Mouse (Mus musculus): ENCODE measurements around the gene Zfyve28. TPM values are rescaled to one million over a fixed set of nuclear protein-coding genes. Genes with fewer than 3 reads are reported as not detected.

The Zfyve28 gene
- total and polyA plus RNA-seq, 3 experiments, result 0.65 to 1.3 (median 0.75) TPM

- 89% methylated on average over 5 of the region's 5 CpGs for whole genome bisulfite sequencing
- Histone ChIP-seq H3K27ac (peak overlapping the region; percentile 80), H3K79me2 (replicated peaks; ENCODE audit: control insufficient read depth, insufficient read depth, low read length) (no peaks in the 10 kb centered on the region), H3K4me1 (ENCODE audit: control insufficient read depth, insufficient read depth, low read length) (peaks cover 6% of the 10 kb centered on the region), H3K9ac (ENCODE audit: low read depth, low read length) (no peak overlapping the region), H3K27me3 (ENCODE audit: control insufficient read depth, insufficient read depth, low read length) (no peaks in the 10 kb centered on the region), H3K4me3 (no peak overlapping the region), H3K36me3 (ENCODE audit: control insufficient read depth, insufficient read depth, low read length) (no peaks in the 10 kb centered on the region)
- TF ChIP-seq POLR2A (IDR thresholded peaks at IDR 0.05; ENCODE audit: insufficient read depth, low read depth, low read length) (no peak), CTCF (IDR thresholded peaks at IDR 0.05) (no peak), EP300 (IDR thresholded peaks at IDR 0.05; ENCODE audit: insufficient read depth, low read depth, low read length) (no peak)
- intact Hi-C loops (cut with DNase I), result no loop called here
- DNase-seq, result no peak
These were observed 45.2 kb downstream of the Zfyve28 start for GRCm38 (mm10) chr5:34243062-34243461.

- H3K27ac ChIP-seq, result peak overlapping the region; percentile 80
- peak overlapping the region; percentile 5; the same call in 1 of the 2 replicates for H3K4me3 ChIP-seq
- DNase-seq, result peak; percentile 55 to 72
- intact Hi-C loops (cut with DNase I), result no loop called here
- WGBS, result 2% methylated on average over 15 of the region's 15 CpGs
- peaks cover 6% of the 10 kb centered on the region for H3K4me1 ChIP-seq (ENCODE audit: control insufficient read depth, insufficient read depth, low read length)
- TF ChIP-seq CTCF (IDR thresholded peaks at IDR 0.05) (no peak), POLR2A (IDR thresholded peaks at IDR 0.05; ENCODE audit: insufficient read depth, low read depth, low read length) (0 out of 2 replicates have a peak, but pooled peaks have one; percentile 36), EP300 (IDR thresholded peaks at IDR 0.05; ENCODE audit: insufficient read depth, low read depth, low read length) (0 out of 2 replicates have a peak, but pooled peaks have one; percentile 35)
- H3K9ac ChIP-seq (ENCODE audit: low read depth, low read length), result 0 out of 2 replicates have a peak overlapping the region, but pooled peaks have one; percentile 4
- H3K79me2 ChIP-seq (replicated peaks; ENCODE audit: control insufficient read depth, insufficient read depth, low read length), result no peaks in the 10 kb centered on the region
- no peaks in the 10 kb centered on the region for H3K27me3 ChIP-seq (ENCODE audit: control insufficient read depth, insufficient read depth, low read length)
- no peaks in the 10 kb centered on the region for H3K36me3 ChIP-seq (ENCODE audit: control insufficient read depth, insufficient read depth, low read length)
These were observed 45.9 kb downstream of the Zfyve28 start for GRCm38 (mm10) chr5:34242224-34242963.

- intact Hi-C loops (cut with DNase I), result no loop called here
- 88% methylated on average over 6 of the region's 6 CpGs for WGBS
- Histone ChIP-seq H3K4me1 (ENCODE audit: control insufficient read depth, insufficient read depth, low read length) (peaks cover 6% of the 10 kb centered on the region), H3K27ac (no peak overlapping the region), H3K36me3 (ENCODE audit: control insufficient read depth, insufficient read depth, low read length) (no peaks in the 10 kb centered on the region), H3K4me3 (no peak overlapping the region), H3K9ac (ENCODE audit: low read depth, low read length) (no peak overlapping the region), H3K27me3 (ENCODE audit: control insufficient read depth, insufficient read depth, low read length) (no peaks in the 10 kb centered on the region), H3K79me2 (replicated peaks; ENCODE audit: control insufficient read depth, insufficient read depth, low read length) (no peaks in the 10 kb centered on the region)
- TF ChIP-seq EP300 (IDR thresholded peaks at IDR 0.05; ENCODE audit: insufficient read depth, low read depth, low read length) (no peak), POLR2A (IDR thresholded peaks at IDR 0.05; ENCODE audit: insufficient read depth, low read depth, low read length) (no peak), CTCF (IDR thresholded peaks at IDR 0.05) (no peak)
- DNase-seq, result no peak
These were observed 49.8 kb downstream of the Zfyve28 start for GRCm38 (mm10) chr5:34238444-34238843.

GRCm38 (mm10) chr5:34235898-34236420, 52.3 kb downstream of the Zfyve28 start:
- intact Hi-C loops (cut with DNase I), result no loop called here
- DNase-seq, result peak; percentile 35 to 50
- no peaks in the 10 kb centered on the region for H3K27me3 ChIP-seq (ENCODE audit: control insufficient read depth, insufficient read depth, low read length)
- TF ChIP-seq EP300 (IDR thresholded peaks at IDR 0.05; ENCODE audit: insufficient read depth, low read depth, low read length) (no peak), CTCF (IDR thresholded peaks at IDR 0.05) (peak; percentile 79)
- WGBS, result 54% methylated on average over 10 of the region's 10 CpGs
- no peaks in the 10 kb centered on the region for H3K4me1 ChIP-seq (ENCODE audit: control insufficient read depth, insufficient read depth, low read length)
- H3K79me2 ChIP-seq (replicated peaks; ENCODE audit: control insufficient read depth, insufficient read depth, low read length), result no peaks in the 10 kb centered on the region
- no peak overlapping the region for H3K9ac ChIP-seq (ENCODE audit: low read depth, low read length)
- no peak overlapping the region for H3K27ac ChIP-seq
- no peak overlapping the region for H3K4me3 ChIP-seq
- no peaks in the 10 kb centered on the region for H3K36me3 ChIP-seq (ENCODE audit: control insufficient read depth, insufficient read depth, low read length)

- no peaks in the 10 kb centered on the region for H3K27me3 ChIP-seq (ENCODE audit: control insufficient read depth, insufficient read depth, low read length)
- H3K4me1 ChIP-seq (ENCODE audit: control insufficient read depth, insufficient read depth, low read length), result no peaks in the 10 kb centered on the region
- no peak overlapping the region for H3K4me3 ChIP-seq
- no peak overlapping the region for H3K27ac ChIP-seq
- 66% methylated on average over 4 of the region's 4 CpGs for WGBS
- no peaks in the 10 kb centered on the region for H3K79me2 ChIP-seq (replicated peaks; ENCODE audit: control insufficient read depth, insufficient read depth, low read length)
- DNase-seq, result no peak
- no peak overlapping the region for H3K9ac ChIP-seq (ENCODE audit: low read depth, low read length)
- intact Hi-C loops (cut with DNase I), result no loop called here
- TF ChIP-seq POLR2A (IDR thresholded peaks at IDR 0.05; ENCODE audit: insufficient read depth, low read depth, low read length) (no peak), EP300 (IDR thresholded peaks at IDR 0.05; ENCODE audit: insufficient read depth, low read depth, low read length) (no peak), CTCF (IDR thresholded peaks at IDR 0.05) (no peak)
- H3K36me3 ChIP-seq (ENCODE audit: control insufficient read depth, insufficient read depth, low read length), result no peaks in the 10 kb centered on the region
These were observed 53.2 kb downstream of the Zfyve28 start for GRCm38 (mm10) chr5:34235056-34235455.

GRCm38 (mm10) chr5:34233221-34233515, 55.1 kb downstream of the Zfyve28 start:
- Histone ChIP-seq H3K27ac (no peak overlapping the region), H3K4me1 (ENCODE audit: control insufficient read depth, insufficient read depth, low read length) (no peaks in the 10 kb centered on the region), H3K9ac (ENCODE audit: low read depth, low read length) (no peak overlapping the region), H3K36me3 (ENCODE audit: control insufficient read depth, insufficient read depth, low read length) (no peaks in the 10 kb centered on the region), H3K79me2 (replicated peaks; ENCODE audit: control insufficient read depth, insufficient read depth, low read length) (no peaks in the 10 kb centered on the region), H3K4me3 (no peak overlapping the region), H3K27me3 (ENCODE audit: control insufficient read depth, insufficient read depth, low read length) (no peaks in the 10 kb centered on the region)
- no peak for DNase-seq
- 80% methylated on average over 6 of the region's 6 CpGs for WGBS
- TF ChIP-seq POLR2A (IDR thresholded peaks at IDR 0.05; ENCODE audit: insufficient read depth, low read depth, low read length) (no peak), EP300 (IDR thresholded peaks at IDR 0.05; ENCODE audit: insufficient read depth, low read depth, low read length) (no peak), CTCF (IDR thresholded peaks at IDR 0.05) (no peak)
- intact Hi-C loops (cut with DNase I), result no loop called here
